Mouse (Mus musculus) CD8-positive naive resting alpha-beta T cell, adult 57 days (primary cell): Measurements from ENCODE around the gene Gm15130. TPM values are rescaled to one million over a fixed set of nuclear protein-coding genes. Genes with fewer than 3 reads are reported as not detected.

Source experiments
- total RNA-seq: library from RNA; stranded (reverse); gene quantifications from one replicate; pipeline ENCODE4 v1.2.4, GENCODE M21; 2023

Gene Gm15130
- total RNA-seq = not detected

GRCm38 (mm10) chr2:111152836-111153235 is at the start of gene Gm15130:
Gene Gm15130, minus strand, starts transcription at chr2:111152936.

GRCm38 (mm10) chr2:111105882-111106281 is 46.9 kb downstream of the Gm15130 start, which contains the start of gene Gm13941:
Gene Gm13941, minus strand, starts transcription at chr2:111105982.

Other genes starting within 250 kb of the Gm15130 start
- not detected for gene Ano3, start 202.0 kb downstream of the Gm15130 start, total RNA-seq
- not detected for gene Gm13941, start 47.0 kb downstream of the Gm15130 start, total RNA-seq
- not detected for gene 4930430A15Rik, start 76.7 kb upstream of the Gm15130 start, total RNA-seq
- gene Olfr1275, start 82.3 kb upstream of the Gm15130 start, total RNA-seq = not detected
- not detected for gene Olfr1276, start 101.6 kb upstream of the Gm15130 start, total RNA-seq
- gene Olfr1277, start 121.2 kb upstream of the Gm15130 start, total RNA-seq = not detected
- not detected for gene Olfr1278, start 137.2 kb upstream of the Gm15130 start, total RNA-seq
- gene Olfr1279, start 147.7 kb upstream of the Gm15130 start, total RNA-seq = not detected
- gene Olfr1280, start 161.1 kb upstream of the Gm15130 start, total RNA-seq = not detected
- gene Olfr1281, start 173.6 kb upstream of the Gm15130 start, total RNA-seq = not detected
- gene Olfr1282, start 183.1 kb upstream of the Gm15130 start, total RNA-seq = not detected
- not detected for gene Olfr1283, start 213.9 kb upstream of the Gm15130 start, total RNA-seq
- not detected for gene Olfr1284, start 222.6 kb upstream of the Gm15130 start, total RNA-seq